Mouse (Mus musculus): ENCODE measurements at regions not wholly inside any gene's neighbourhood (a gene's known extent, or its start where the extent isn't known, plus 50 kb on each side); places are given as distances from the start of the nearest gene placed in this dataset.

DNA sequence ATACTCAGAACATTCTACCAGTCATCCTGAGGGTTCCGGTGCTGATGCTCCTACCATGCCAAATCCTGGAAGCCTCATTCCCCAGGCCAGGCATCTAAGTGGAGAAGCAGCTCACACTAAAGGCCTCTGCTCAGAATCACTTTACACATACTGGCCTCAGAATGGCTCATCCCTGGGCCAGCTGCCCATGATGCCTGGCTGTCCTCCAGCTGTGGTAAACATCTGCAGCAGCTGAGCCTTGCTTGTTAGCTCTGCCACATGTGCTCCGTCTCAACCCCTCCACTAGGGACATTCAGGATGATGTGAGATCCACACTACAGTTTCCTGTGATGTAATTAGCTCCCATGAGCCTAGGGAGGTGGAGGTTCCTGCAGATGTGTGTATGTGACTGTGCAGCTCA is 55.2 kb upstream of the Ret start:
- H3K9me3 ChIP-seq (ENCODE audit: control insufficient read depth, low read length): no peaks in the 10 kb centered on the region
- H3K4me3 ChIP-seq (ENCODE audit: low read length): no peak overlapping the region
- H3K4me2 ChIP-seq (ENCODE audit: low read length): no peak overlapping the region
- no peaks in the 10 kb centered on the region for H3K4me1 ChIP-seq (ENCODE audit: control insufficient read depth, insufficient read depth, low read depth, low read length)
- no peak overlapping the region for H3K9ac ChIP-seq (ENCODE audit: low read depth, low read length)
- no peaks in the 10 kb centered on the region for H3K36me3 ChIP-seq (ENCODE audit: control insufficient read depth, insufficient read depth, low read length)
- no peak overlapping the region for H3K27ac ChIP-seq (ENCODE audit: low read depth, low read length)
- WGBS: 75% methylated on average over 2 of the region's 2 CpGs
- ATAC-seq: no peak
- no peaks in the 10 kb centered on the region for H3K27me3 ChIP-seq (replicated peaks; ENCODE audit: control insufficient read depth, insufficient read depth, low read length)

DNA sequence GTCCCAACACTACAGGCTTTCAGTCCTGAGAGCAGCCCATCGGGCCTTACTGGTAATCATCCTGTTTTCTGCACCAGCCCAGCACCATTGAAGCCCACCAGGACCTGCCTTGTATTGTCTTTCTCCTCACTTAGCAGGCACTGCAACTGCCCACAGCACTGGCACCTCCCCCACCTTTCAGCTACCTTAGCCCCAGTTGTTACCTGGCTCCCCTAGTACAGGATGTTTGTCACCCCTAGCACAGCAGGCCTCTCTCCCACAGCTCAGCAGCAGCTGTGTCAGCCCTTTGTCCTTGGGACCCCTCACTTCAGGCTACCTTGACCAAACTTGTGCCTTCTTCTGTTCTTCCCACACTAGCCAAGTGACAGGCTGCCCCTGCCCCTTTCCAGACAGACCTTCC is 53.6 kb upstream of the Ret start:
- Histone ChIP-seq H3K4me1 (ENCODE audit: control insufficient read depth, insufficient read depth, low read depth, low read length) (no peaks in the 10 kb centered on the region), H3K9me3 (ENCODE audit: control insufficient read depth, low read length) (no peaks in the 10 kb centered on the region), H3K27ac (ENCODE audit: low read depth, low read length) (no peak overlapping the region), H3K9ac (ENCODE audit: low read depth, low read length) (no peak overlapping the region), H3K4me2 (ENCODE audit: low read length) (no peak overlapping the region), H3K27me3 (replicated peaks; ENCODE audit: control insufficient read depth, insufficient read depth, low read length) (no peaks in the 10 kb centered on the region), H3K4me3 (ENCODE audit: low read length) (no peak overlapping the region), H3K36me3 (ENCODE audit: control insufficient read depth, insufficient read depth, low read length) (no peaks in the 10 kb centered on the region)
- 80% methylated on average over 1 of the region's 1 CpGs for WGBS
- no peak for ATAC-seq

DNA sequence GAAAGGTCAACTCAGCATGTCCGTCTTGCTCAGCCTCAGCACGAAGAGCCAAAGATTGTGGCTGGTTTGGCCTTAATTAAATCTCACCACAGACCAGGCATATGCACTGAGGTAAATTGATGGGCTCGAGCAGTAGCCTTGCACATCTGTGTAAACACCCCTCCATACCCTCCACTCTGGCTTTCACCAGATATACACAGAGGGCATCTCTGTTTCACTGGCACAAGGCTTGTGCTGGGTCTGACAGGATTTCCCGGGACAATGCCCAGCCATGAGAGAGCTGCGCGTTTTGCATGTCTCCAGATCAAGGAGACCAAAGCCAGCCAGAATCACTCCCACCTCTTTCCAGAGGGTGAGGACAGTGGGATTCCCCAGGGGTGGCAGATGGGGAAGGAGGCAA is 52.5 kb upstream of the Ret start:
- Histone ChIP-seq H3K4me2 (ENCODE audit: low read length) (no peak overlapping the region), H3K4me1 (ENCODE audit: control insufficient read depth, insufficient read depth, low read depth, low read length) (no peaks in the 10 kb centered on the region), H3K9me3 (ENCODE audit: control insufficient read depth, low read length) (no peaks in the 10 kb centered on the region), H3K27me3 (replicated peaks; ENCODE audit: control insufficient read depth, insufficient read depth, low read length) (no peaks in the 10 kb centered on the region), H3K36me3 (ENCODE audit: control insufficient read depth, insufficient read depth, low read length) (no peaks in the 10 kb centered on the region), H3K9ac (ENCODE audit: low read depth, low read length) (no peak overlapping the region), H3K27ac (ENCODE audit: low read depth, low read length) (no peak overlapping the region), H3K4me3 (ENCODE audit: low read length) (no peak overlapping the region)
- WGBS: 87% methylated on average over 6 of the region's 6 CpGs
- no peak for ATAC-seq

Measured in hindbrain, embryonic 16.5 days (tissue).